Mouse (Mus musculus) CH12.LX (cell line): ENCODE results near the gene Arf5. TPM values are rescaled to one million over a fixed set of nuclear protein-coding genes. Genes with fewer than 3 reads are reported as not detected.

Source experiments
- DNase-seq: peaks from one replicate; pipeline ENCODE4 v3.0.0-alpha.2; 2013; ENCODE audit errors: extremely low read depth
- H3K27ac ChIP-seq: 2 replicates; pipeline ENCODE4 v1.5.1; 2012; ENCODE audit warnings: low read depth, mild to moderate bottlenecking, control low read depth, moderate library complexity; ENCODE audit not compliant: insufficient read depth
- H3K27me3 ChIP-seq: replicated peaks from 2 replicates; pipeline ENCODE3; 2012; ENCODE audit warnings: inconsistent platforms
- H3K36me3 ChIP-seq, 2 experiments: replicated peaks in 1 of 2; 2 replicates each; pipeline versions ENCODE3 to v1.6.1; 2012; ENCODE audit warnings: inconsistent platforms in 1 of 2, low read length in 1 of 2, mild to moderate bottlenecking in 1 of 2, mixed read lengths in 1 of 2, moderate library complexity in 1 of 2; ENCODE audit not compliant: control insufficient read depth in 1 of 2, insufficient read depth in 1 of 2
- H3K4me1 ChIP-seq, 2 experiments: 2 replicates each; pipeline ENCODE4 v1.6.1; 2012; ENCODE audit warnings: inconsistent platforms in 1 of 2, moderate library complexity in 1 of 2; ENCODE audit not compliant: insufficient read depth in 2 of 2, control insufficient read depth in 1 of 2
- H3K4me2 ChIP-seq: 2 replicates; pipeline ENCODE4 v1.6.1; 2012; ENCODE audit warnings: low read depth, mild to moderate bottlenecking, control low read depth; ENCODE audit not compliant: poor library complexity, insufficient read depth, severe bottlenecking
- H3K4me3 ChIP-seq, 3 experiments: fragments of 150-350 bp in 1 of 3; sonication (generic) in 1 of 3; replicated peaks in 1 of 3; 2 replicates each; pipeline versions ENCODE3 to v1.5.1; 2011 to 2012; ENCODE audit warnings: low read depth in 2 of 3, low read length in 2 of 3, mild to moderate bottlenecking in 2 of 3, moderate library complexity in 2 of 3, control low read depth in 1 of 3, improper control_type of control experiment in 1 of 3, inconsistent platforms in 1 of 3, mixed read lengths in 1 of 3; ENCODE audit not compliant: poor library complexity in 1 of 3
- H3K79me2 ChIP-seq: replicated peaks from 2 replicates; pipeline ENCODE4 v1.6.1; 2012; ENCODE audit warnings: mild to moderate bottlenecking, moderate library complexity; ENCODE audit not compliant: control insufficient read depth, poor library complexity, insufficient read depth, severe bottlenecking; ENCODE audit errors: extremely low read depth
- H3K9ac ChIP-seq: 2 replicates; pipeline ENCODE4 v1.6.1; 2012; ENCODE audit warnings: low read depth, mild to moderate bottlenecking, control low read depth, moderate library complexity; ENCODE audit not compliant: insufficient read depth
- H3K9me3 ChIP-seq: replicated peaks from 2 replicates; pipeline ENCODE3; 2012; ENCODE audit warnings: low read length, inconsistent platforms, mixed read lengths
- CHD2 ChIP-seq: IDR thresholded peaks from 2 replicates; pipeline ENCODE4 v1.6.1; 2011; ENCODE audit warnings: low read length, improper control_type of control experiment
- CTCF ChIP-seq, 2 experiments: IDR thresholded peaks in 1 of 2; conservative IDR thresholded peaks in 1 of 2; 2 replicates each; pipeline ENCODE4 v1.5.1; 2011 to 2012; ENCODE audit warnings: low read depth in 2 of 2, low read length in 2 of 2, improper control_type of control experiment in 1 of 2, inconsistent platforms in 1 of 2, mild to moderate bottlenecking in 1 of 2, moderate library complexity in 1 of 2
- E2F4 ChIP-seq: IDR thresholded peaks from 2 replicates; pipeline ENCODE4 v1.6.1; 2011; ENCODE audit warnings: low read depth, low read length, improper control_type of control experiment; ENCODE audit not compliant: insufficient replicate concordance
- ELF1 ChIP-seq: IDR thresholded peaks from 2 replicates; pipeline ENCODE4 v1.6.1; 2014; ENCODE audit warnings: low read depth, mild to moderate bottlenecking, inconsistent platforms, low read length, improper control_type of control experiment
- EP300 ChIP-seq: IDR thresholded peaks from 2 replicates; pipeline ENCODE4 v1.6.1; 2011; ENCODE audit warnings: low read length, improper control_type of control experiment
- ETS1 ChIP-seq: conservative IDR thresholded peaks from 2 replicates; pipeline ENCODE4 v1.6.1; 2012; ENCODE audit warnings: low read depth, mild to moderate bottlenecking, inconsistent platforms, low read length, improper control_type of control experiment, moderate library complexity
- GABPA ChIP-seq: IDR thresholded peaks from 2 replicates; pipeline ENCODE4 v1.6.1; 2012; ENCODE audit warnings: low read depth, low read length, improper control_type of control experiment, inconsistent platforms; ENCODE audit not compliant: insufficient replicate concordance
- IRF4 ChIP-seq: IDR thresholded peaks from 2 replicates; pipeline ENCODE4 v1.6.1; 2014; ENCODE audit warnings: low read depth, mild to moderate bottlenecking, inconsistent platforms, low read length, improper control_type of control experiment
- JUND ChIP-seq: conservative IDR thresholded peaks from 2 replicates; pipeline ENCODE4 v1.6.1; 2011; ENCODE audit warnings: low read depth, low read length, improper control_type of control experiment
- KAT2A ChIP-seq: IDR thresholded peaks from 2 replicates; pipeline ENCODE4 v1.6.1; 2012; ENCODE audit warnings: low read length, improper control_type of control experiment, inconsistent platforms; ENCODE audit not compliant: insufficient replicate concordance
- MAFK ChIP-seq: IDR thresholded peaks from 2 replicates; pipeline ENCODE4 v1.6.1; 2011; ENCODE audit warnings: low read length, improper control_type of control experiment; ENCODE audit not compliant: insufficient replicate concordance
- MAX ChIP-seq: IDR thresholded peaks from 2 replicates; pipeline ENCODE4 v1.6.1; 2011; ENCODE audit warnings: low read length, improper control_type of control experiment
- MAZ ChIP-seq: IDR thresholded peaks from 2 replicates; pipeline ENCODE4 v1.6.1; 2012; ENCODE audit warnings: low read depth, mild to moderate bottlenecking, inconsistent platforms, low read length, improper control_type of control experiment, moderate library complexity
- MEF2A ChIP-seq: IDR thresholded peaks from 2 replicates; pipeline ENCODE4 v1.6.1; 2014; ENCODE audit warnings: low read depth, mild to moderate bottlenecking, inconsistent platforms, low read length, improper control_type of control experiment, borderline replicate concordance
- MYC ChIP-seq: IDR thresholded peaks from 2 replicates; pipeline ENCODE4 v1.6.1; 2011; ENCODE audit warnings: low read depth, mild to moderate bottlenecking, improper control_type of control experiment, low read length
- NELFE ChIP-seq: IDR thresholded peaks from 2 replicates; pipeline ENCODE4 v1.6.1; 2011; ENCODE audit warnings: low read depth, low read length, improper control_type of control experiment
- PAX5 ChIP-seq: IDR thresholded peaks from 2 replicates; pipeline ENCODE4 v1.6.1; 2012; ENCODE audit warnings: low read length, inconsistent platforms, mixed read lengths
- POLR2A ChIP-seq: IDR thresholded peaks from 2 replicates; pipeline ENCODE4 v1.6.1; 2011; ENCODE audit warnings: low read depth, mild to moderate bottlenecking, improper control_type of control experiment, low read length
- POLR2AphosphoS2 ChIP-seq: IDR thresholded peaks from 2 replicates; pipeline ENCODE4 v1.6.1; 2011; ENCODE audit warnings: low read depth, low read length, improper control_type of control experiment
- RAD21 ChIP-seq: IDR thresholded peaks from 2 replicates; pipeline ENCODE4 v1.6.1; 2011; ENCODE audit warnings: low read depth, mild to moderate bottlenecking, low read length, improper control_type of control experiment, moderate library complexity
- RCOR1 ChIP-seq: conservative IDR thresholded peaks from 2 replicates; pipeline ENCODE4 v1.6.1; 2012; ENCODE audit warnings: low read depth, mild to moderate bottlenecking, inconsistent platforms, low read length, improper control_type of control experiment
- SIN3A ChIP-seq: IDR thresholded peaks from 2 replicates; pipeline ENCODE4 v1.6.1; 2012; ENCODE audit warnings: low read length, improper control_type of control experiment, inconsistent platforms
- TBP ChIP-seq: conservative IDR thresholded peaks from 2 replicates; pipeline ENCODE4 v1.6.1; 2011; ENCODE audit warnings: low read depth, low read length, improper control_type of control experiment
- USF1 ChIP-seq: IDR thresholded peaks from 2 replicates; pipeline ENCODE4 v1.6.1; 2014; ENCODE audit warnings: low read depth, mild to moderate bottlenecking, inconsistent platforms, low read length, improper control_type of control experiment
- USF2 ChIP-seq: conservative IDR thresholded peaks from 2 replicates; pipeline ENCODE4 v1.6.1; 2011; ENCODE audit warnings: low read depth, low read length, improper control_type of control experiment
- ZC3H11A ChIP-seq: IDR thresholded peaks from 2 replicates; pipeline ENCODE4 v1.6.1; 2012; ENCODE audit warnings: low read depth, mild to moderate bottlenecking, inconsistent platforms, low read length, improper control_type of control experiment
- ZMIZ1 ChIP-seq: IDR thresholded peaks from 2 replicates; pipeline ENCODE4 v1.6.1; 2012; ENCODE audit warnings: low read depth, mild to moderate bottlenecking, inconsistent platforms, low read length, improper control_type of control experiment
- ZNF384 ChIP-seq: IDR thresholded peaks from 2 replicates; pipeline ENCODE4 v1.6.1; 2012; ENCODE audit warnings: low read depth, low read length, improper control_type of control experiment, inconsistent platforms
- dilution Hi-C: fragments of 300-500 bp; cut with MboI; formaldehyde crosslinking; loops from 2 replicates; pipeline ENCODE4 v1.14.3; 2020; ENCODE audit warnings: low sequenced_read_pairs; ENCODE audit not compliant: extremely low pct_unique_long_range_greater_than_20kb, extremely low pct_ligation_motif_present
- in situ Hi-C: fragments of 300-500 bp; cut with MboI; formaldehyde crosslinking; loops from 3 replicates; pipeline ENCODE4 v1.14.3; 2019; ENCODE audit warnings: low sequenced_read_pairs, low pct_ligation_motif_present, low pct_unique_long_range_greater_than_20kb, mixed read lengths
- polyA plus RNA-seq: library from polyadenylated mRNA; unstranded; fragments of >175 nt; gene quantifications from 2 replicates; pipeline ENCODE4 v1.2.1, GENCODE M21; 2012; ENCODE audit warnings: low read depth; ENCODE audit not compliant: insufficient read length
- total RNA-seq, 2 experiments: library from RNA; depleted of rRNA; stranded (reverse); fragments of 300-350 nt in 1 of 2; fragments of >200 nt in 1 of 2; gene quantifications; 2 replicates each; pipeline ENCODE4 v1.2.3; 2012 to 2014

Gene Arf5
- total and polyA plus RNA-seq, 3 experiments = 67.3 to 101 (median 99.7) TPM

DNA sequence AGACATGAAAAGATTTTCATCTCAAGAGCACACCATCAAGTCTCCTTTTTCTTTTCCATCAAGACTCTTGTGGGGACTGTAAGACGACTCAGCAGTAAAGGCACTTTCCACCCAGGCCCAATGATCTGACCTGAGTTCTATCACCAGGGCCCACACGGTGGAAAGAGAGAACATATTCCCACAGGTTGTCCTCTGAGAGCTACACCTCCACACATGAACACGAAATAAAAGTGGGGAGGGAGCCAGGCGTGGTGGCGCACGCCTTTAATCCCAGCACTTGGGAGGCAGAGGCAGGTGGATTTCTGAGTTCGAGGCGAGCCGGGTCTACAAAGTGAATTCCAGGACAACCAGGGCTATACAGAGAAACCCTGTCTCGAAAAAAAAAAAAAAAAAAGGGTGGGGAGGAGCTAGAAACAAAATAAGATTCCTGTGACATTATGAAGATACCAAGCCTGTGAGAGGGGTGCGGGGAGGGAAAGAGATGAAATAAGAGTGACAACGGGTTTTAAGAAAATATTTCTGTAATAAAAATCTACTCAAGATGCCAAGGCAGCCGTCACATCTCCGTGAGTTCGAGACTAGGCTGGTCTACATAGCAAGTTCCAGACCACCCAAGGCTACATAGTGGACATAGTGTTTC lies 589 bp upstream of the Arf5 start:
- Histone ChIP-seq H3K4me3 (peak overlapping the region in 2 of 3 experiments; percentile 46 to 88), H3K9ac (peak overlapping the region; percentile 9; the same call in 1 of the 2 replicates), H3K27ac (no peak overlapping the region), H3K36me3 (peaks cover 27 to 58% of the 10 kb centered on the region in 2 experiments), H3K27me3 (no peaks in the 10 kb centered on the region), H3K4me1 (peaks cover 16 to 41% of the 10 kb centered on the region in 2 experiments), H3K9me3 (no peaks in the 10 kb centered on the region), H3K79me2 (peaks cover 10% of the 10 kb centered on the region), H3K4me2 (peak overlapping the region; percentile 59)
- no peak for TF ChIP-seq MAFK
- no peak for TF ChIP-seq KAT2A
- TF ChIP-seq CTCF (conservative IDR thresholded peaks at IDR 0.05 in 1 of 2, IDR thresholded peaks at IDR 0.05 in 1 of 2; ENCODE audit: low read depth in 2 of 2, low read length in 2 of 2) = no peak
- no peak for TF ChIP-seq ZC3H11A
- TF ChIP-seq ZMIZ1 = no peak
- no peak for TF ChIP-seq CHD2
- TF ChIP-seq POLR2AphosphoS2 = no peak
- TF ChIP-seq E2F4 = no peak
- TF ChIP-seq ETS1 = no peak
- no peak for DNase-seq
- dilution Hi-C loops (no loop called here), in situ Hi-C loops (loop anchor here (25.0 kb wide), 1 partner anchor 590 kb away; no protein-coding TSS in a partner anchor)

- Histone ChIP-seq H3K9me3 (no peaks in the 10 kb centered on the region), H3K4me1 (peaks cover 16 to 41% of the 10 kb centered on the region in 2 experiments), H3K4me3 (peak overlapping the region; percentile 75 to 95 (median 88)), H3K27ac (peak overlapping the region; percentile 16; the same call in 1 of the 2 replicates), H3K36me3 (peaks cover 15 to 50% of the 10 kb centered on the region in 2 experiments), H3K79me2 (peaks cover 10% of the 10 kb centered on the region), H3K27me3 (no peaks in the 10 kb centered on the region), H3K9ac (peak overlapping the region; percentile 96), H3K4me2 (peak overlapping the region; percentile 77)
- dilution Hi-C loops (no loop called here), in situ Hi-C loops (loop anchor here (25.0 kb wide), 1 partner anchor 588 kb away; no protein-coding TSS in a partner anchor)
- DNase-seq = peak; percentile 37
- TF ChIP-seq USF2 (no peak), E2F4 (no peak), ZNF384 (no peak), POLR2A (no peak), MAZ (peak; percentile 62; the same call in 1 of the 2 replicates), ETS1 (no peak), SIN3A (peak; percentile 36; the same call in 1 of the 2 replicates), ZMIZ1 (no peak), GABPA (no peak), MAX (no peak), CTCF (conservative IDR thresholded peaks at IDR 0.05 in 1 of 2, IDR thresholded peaks at IDR 0.05 in 1 of 2; ENCODE audit: low read depth in 2 of 2, low read length in 2 of 2) (peak in 1 of 2 experiments; percentile 57; a peak in 2 of 4 replicates), MYC (no peak), USF1 (no peak), MAFK (no peak), EP300 (no peak), RCOR1 (no peak), ELF1 (peak; percentile 33; the same call in 1 of the 2 replicates), NELFE (0 out of 2 replicates have a peak, but pooled peaks have one; percentile 37), JUND (no peak), RAD21 (peak; percentile 2), MEF2A (no peak), POLR2AphosphoS2 (no peak), TBP (no peak), ZC3H11A (no peak), IRF4 (0 out of 2 replicates have a peak, but pooled peaks have one; percentile 4), PAX5 (no peak)
These were observed 671 bp downstream of the Arf5 start for GRCm38 (mm10) chr6:28423767-28424695.
